Mouse (Mus musculus): ENCODE measurements at regions not wholly inside any gene's neighbourhood (a gene's known extent, or its start where the extent isn't known, plus 50 kb on each side); places are given as distances from the start of the nearest gene placed in this dataset.

DNA sequence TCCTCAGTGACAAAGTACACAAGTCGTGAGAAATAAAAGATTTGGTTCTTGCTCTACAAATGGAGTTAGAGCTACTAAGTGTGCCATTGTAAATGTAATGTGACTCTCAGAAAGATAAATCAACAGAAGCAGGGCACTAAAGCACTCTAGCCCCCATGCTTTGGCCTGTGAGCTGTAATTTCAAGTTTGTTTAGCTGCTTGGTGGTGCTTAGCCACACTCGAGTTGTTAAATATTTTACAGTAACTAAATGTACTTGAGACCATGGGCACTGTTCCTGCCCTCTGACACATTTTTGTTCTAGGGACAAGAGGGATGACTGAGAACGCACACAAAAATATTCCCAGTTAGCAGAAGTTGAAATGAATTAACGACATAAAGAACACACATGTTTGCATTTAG, 214.6 kb upstream of the Gmds start:
- TF ChIP-seq CTCF (IDR thresholded peaks at IDR 0.05) (no peak), EP300 (IDR thresholded peaks at IDR 0.05) (peak; percentile 98)
